Mouse (Mus musculus) spleen, adult 10 weeks (tissue): ENCODE data around the gene Arhgap9. TPM values are rescaled to one million over a fixed set of nuclear protein-coding genes. Genes with fewer than 3 reads are reported as not detected.

ENCODE experiments used
- polyA plus RNA-seq: library from polyadenylated mRNA; stranded (reverse); fragments of 350-450 nt; fragmentation: Illumina TruSeq; extraction: RNeasy Lipid Tissue Mini Kit (QIAGEN cat#74804); gene quantifications from one replicate; pipeline ENCODE4 v1.2.3, GENCODE M21; 2015; ENCODE audit warnings: low replicate concordance; ENCODE audit not compliant: insufficient read depth

Arhgap9 gene
- polyA plus RNA-seq = 70.2 TPM

GRCm38 (mm10) chr10:127321621-127322020 lies at the start of gene Arhgap9:
Arhgap9 (plus strand) TSS chr10:127321964.

GRCm38 (mm10) chr10:127288800-127289572 lies 32.8 kb upstream of the Arhgap9 start, which contains the start of gene Mbd6:
Mbd6 (minus strand) TSS chr10:127289018.

GRCm38 (mm10) chr10:127311476-127312355 lies 10.0 kb upstream of the Arhgap9 start, which contains the start of gene Mars:
Mars (minus strand) TSS chr10:127311786.

GRCm38 (mm10) chr10:127341891-127342639 lies 20.3 kb downstream of the Arhgap9 start, which contains the start of gene Gli1:
Gli1 (minus strand) TSS chr10:127341974.

GRCm38 (mm10) chr10:127353909-127354895 lies 32.4 kb downstream of the Arhgap9 start, which contains the start of gene Inhbe:
Inhbe (minus strand) TSS chr10:127354411.

GRCm38 (mm10) chr10:127369834-127370820 lies 48.4 kb downstream of the Arhgap9 start, which contains the start of gene Inhbc:
Inhbc (minus strand) TSS chr10:127370431.

Other genes starting within 250 kb of the Arhgap9 start
- gene Agap2, start 246.7 kb upstream of the Arhgap9 start, polyA plus RNA-seq = 15.7 TPM
- 51.3 TPM for gene Os9, start 200.8 kb upstream of the Arhgap9 start, polyA plus RNA-seq
- gene B4galnt1, start 156.7 kb upstream of the Arhgap9 start, polyA plus RNA-seq = 130 TPM
- 1.7 TPM for gene Slc26a10, start 141.3 kb upstream of the Arhgap9 start, polyA plus RNA-seq
- gene Arhgef25, start 131.9 kb upstream of the Arhgap9 start, polyA plus RNA-seq = 13.6 TPM
- 38.7 TPM for gene Dtx3, start 126.2 kb upstream of the Arhgap9 start, polyA plus RNA-seq
- 37.1 TPM for gene Pip4k2c, start 110.4 kb upstream of the Arhgap9 start, polyA plus RNA-seq
- gene Kif5a, start 58.6 kb upstream of the Arhgap9 start, polyA plus RNA-seq = 1.6 TPM
- gene Dctn2, start 55.6 kb upstream of the Arhgap9 start, polyA plus RNA-seq = 61.6 TPM
- gene Mbd6, start 32.9 kb upstream of the Arhgap9 start, polyA plus RNA-seq = 18.9 TPM
- 29.4 TPM for gene Mars, start 10.2 kb upstream of the Arhgap9 start, polyA plus RNA-seq
- 0.39 TPM for gene Gli1, start 20.0 kb downstream of the Arhgap9 start, polyA plus RNA-seq
- not detected for gene Inhbe, start 32.4 kb downstream of the Arhgap9 start, polyA plus RNA-seq
- not detected for gene Inhbc, start 48.5 kb downstream of the Arhgap9 start, polyA plus RNA-seq
- 99.4 TPM for gene R3hdm2, start 58.4 kb downstream of the Arhgap9 start, polyA plus RNA-seq
- 3.6 TPM for gene Stac3, start 179.7 kb downstream of the Arhgap9 start, polyA plus RNA-seq
- 1.8 TPM for gene Ndufa4l2, start 193.0 kb downstream of the Arhgap9 start, polyA plus RNA-seq
- gene Shmt2, start 200.5 kb downstream of the Arhgap9 start, polyA plus RNA-seq = 27.0 TPM
- gene Nxph4, start 212.6 kb downstream of the Arhgap9 start, polyA plus RNA-seq = not detected